Comparison of ENCODE assay signal across 25 mouse cellular contexts in the genomic region with DNA sequence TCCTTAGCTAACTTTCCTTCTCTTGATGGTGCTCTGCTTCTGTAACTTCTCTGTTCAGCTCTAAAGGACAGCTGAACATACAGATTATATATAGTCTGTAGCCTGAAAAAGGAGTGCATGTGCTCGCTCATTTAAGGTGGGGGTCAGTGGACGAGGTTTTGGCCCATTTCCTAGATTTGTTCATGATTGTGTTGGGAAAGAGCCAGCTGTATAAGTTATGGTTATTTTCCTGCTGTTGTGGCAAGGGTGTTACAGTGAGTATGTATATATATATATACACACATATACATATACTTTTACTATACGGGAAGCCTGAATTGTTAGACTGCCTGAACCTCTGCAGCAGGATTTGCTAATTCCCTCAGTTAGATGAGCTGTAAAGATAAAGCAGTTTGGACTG. TPM values are rescaled to one million over a fixed set of nuclear protein-coding genes. Genes with fewer than 3 reads are reported as not detected.
A peak's percentile ranks its signal among the peaks of the same experiment; 100 is the strongest.
DNase-seq lines count a peak whose midpoint lies in the region; ATAC-seq and TF ChIP-seq lines count a peak whose summit lies in the region.
"Had no signal": no experiment of that assay in that cellular context is flagged by ENCODE, and none has a peak within 500 bp of the region (broad histone marks: within the 10 kb centered on the region; RNA-seq: fewer than 3 reads in every experiment).

No protein-coding gene starts in this region.

- peaks cover 33% of the 10 kb centered on the region for H3K4me1 ChIP-seq in heart, embryonic 16.5 days (ENCODE audit: control insufficient read depth, insufficient read depth, low read length)
- peaks cover 28% of the 10 kb centered on the region for H3K4me1 ChIP-seq in kidney, embryonic 16.5 days (ENCODE audit: insufficient read depth, low read length)
- H3K4me1 ChIP-seq in MEL (ENCODE audit: control insufficient read depth in 1 of 2, insufficient read depth in 2 of 2, low read length in 2 of 2): no peaks in the 10 kb centered on the region; a peak in 2 of 4 replicates

- TF ChIP-seq CTCF in MEL (IDR thresholded peaks at IDR 0.05 in 2 of 3, conservative IDR thresholded peaks at IDR 0.05 in 1 of 3; ENCODE audit: control insufficient read depth in 1 of 3, insufficient read depth in 1 of 3, low read depth in 2 of 3, low read length in 3 of 3, poor library complexity in 1 of 3, severe bottlenecking in 1 of 3): no peak

- no peak for TF ChIP-seq POLR2A in MEL (IDR thresholded peaks at IDR 0.05; ENCODE audit: control insufficient read depth in 1 of 2, insufficient read depth in 1 of 2, low read depth in 1 of 2, low read length in 2 of 2, poor library complexity in 1 of 2)

- intact Hi-C loops in heart, postnatal 14 days (cut with DNase I): no loop called here

- TF ChIP-seq RAD21 in MEL (IDR thresholded peaks at IDR 0.05; ENCODE audit: low read depth, low read length): no peak

- H3K4me2 ChIP-seq in heart, embryonic 16.5 days (ENCODE audit: low read depth, low read length): no peak overlapping the region
- H3K4me2 ChIP-seq in kidney, embryonic 16.5 days (replicated peaks; ENCODE audit: low read depth, low read length): 0 out of 2 replicates have a peak overlapping the region, but pooled peaks have one; percentile 18
- H3K4me2 ChIP-seq: embryonic facial prominence, embryonic 12.5 days; forebrain, embryonic 12.5 days; forebrain, embryonic 15.5 days; heart, embryonic 12.5 days; heart, embryonic 15.5 days; hindbrain, embryonic 12.5 days; hindbrain, embryonic 15.5 days had no signal

- H3K36me3 ChIP-seq in heart, embryonic 16.5 days (ENCODE audit: control insufficient read depth, insufficient read depth): peaks cover 2% of the 10 kb centered on the region; the same call in 1 of the 2 replicates
- H3K36me3 ChIP-seq in kidney, embryonic 16.5 days (ENCODE audit: insufficient read depth, low read length): 0 out of 2 replicates have a peak, but pooled peaks cover 1% of the 10 kb centered on the region
- peaks cover 5 to 13% of the 10 kb centered on the region in 2 experiments for H3K36me3 ChIP-seq in MEL (ENCODE audit: control insufficient read depth in 1 of 2, insufficient read depth in 2 of 2, low read length in 2 of 2)
- H3K36me3 ChIP-seq: forebrain, embryonic 12.5 days had no signal

- H3K79me2 ChIP-seq in MEL (ENCODE audit: control insufficient read depth, insufficient read depth, low read length, poor library complexity): peaks cover 30% of the 10 kb centered on the region

- no peaks in the 10 kb centered on the region for H3K9me3 ChIP-seq in heart, embryonic 16.5 days (replicated peaks; ENCODE audit: control insufficient read depth, low read length)
- H3K9me3 ChIP-seq in kidney, embryonic 16.5 days (ENCODE audit: low read length): no peaks in the 10 kb centered on the region
- H3K9me3 ChIP-seq in MEL (replicated peaks; ENCODE audit: insufficient read depth, low read length): no peaks in the 10 kb centered on the region
- H3K9me3 ChIP-seq: embryonic facial prominence, embryonic 12.5 days; forebrain, embryonic 12.5 days; forebrain, embryonic 15.5 days; G1E; heart, embryonic 12.5 days; heart, embryonic 15.5 days; hindbrain, embryonic 12.5 days; hindbrain, embryonic 15.5 days had no signal

- H3K27ac ChIP-seq in heart, embryonic 16.5 days (ENCODE audit: low read length): 0 out of 2 replicates have a peak overlapping the region, but pooled peaks have one; percentile 23
- no peak overlapping the region for H3K27ac ChIP-seq in kidney, embryonic 16.5 days (ENCODE audit: low read length)
- H3K27ac ChIP-seq in MEL (ENCODE audit: control insufficient read depth, low read depth, low read length): no peak overlapping the region
- H3K27ac ChIP-seq: embryonic facial prominence, embryonic 12.5 days; forebrain, embryonic 12.5 days; forebrain, embryonic 15.5 days; heart, embryonic 15.5 days; hindbrain, embryonic 12.5 days; hindbrain, embryonic 15.5 days had no signal

- no peak overlapping the region for H3K4me3 ChIP-seq in heart, embryonic 16.5 days (ENCODE audit: low read length)
- H3K4me3 ChIP-seq in kidney, embryonic 16.5 days (ENCODE audit: low read length): no peak overlapping the region
- H3K4me3 ChIP-seq in MEL (ENCODE audit: control insufficient read depth in 1 of 2, insufficient read depth in 1 of 2, low read depth in 2 of 2, low read length in 2 of 2): no peak overlapping the region
- H3K4me3 ChIP-seq: embryonic facial prominence, embryonic 12.5 days; erythroblast, embryonic 14.5 days; forebrain, embryonic 12.5 days; forebrain, embryonic 15.5 days; heart, embryonic 12.5 days; heart, embryonic 15.5 days; hindbrain, embryonic 12.5 days; hindbrain, embryonic 15.5 days had no signal

- no peak for DNase-seq in heart, postnatal 14 days
- no peak for DNase-seq in kidney, postnatal 14 days
- DNase-seq in MEL (ENCODE audit: low read depth, low spot score): no peak
- no peak for DNase-seq in neural tube, embryonic 10.5 days (ENCODE audit: extremely low spot score, low spot score)
- DNase-seq: adrenal gland, adult 8-10 months; adrenal gland, postnatal 36 days; B cell, adult 2 months; cerebellum, adult 18-20 months; cerebellum, adult 9-10 months; cerebellum, postnatal 14 days; gastrocnemius, postnatal 25 days; heart, adult 18-20 months had no signal

- no peak for TF ChIP-seq EP300 in MEL (IDR thresholded peaks at IDR 0.05; ENCODE audit: low read depth in 1 of 2, low read length in 2 of 2)

- H3K27me3 ChIP-seq in heart, embryonic 16.5 days (ENCODE audit: control insufficient read depth, insufficient read depth, low read length): no peaks in the 10 kb centered on the region
- H3K27me3 ChIP-seq in kidney, embryonic 16.5 days (ENCODE audit: insufficient read depth, low read length): no peaks in the 10 kb centered on the region
- no peaks in the 10 kb centered on the region for H3K27me3 ChIP-seq in MEL (ENCODE audit: control insufficient read depth in 1 of 2, insufficient read depth in 2 of 2, low read length in 2 of 2)
- H3K27me3 ChIP-seq: CH12.LX; embryonic facial prominence, embryonic 12.5 days; forebrain, embryonic 12.5 days; forebrain, embryonic 15.5 days; heart, embryonic 12.5 days; heart, embryonic 15.5 days; hindbrain, embryonic 12.5 days; hindbrain, embryonic 15.5 days had no signal

- no peak for ATAC-seq in heart, embryonic 16.5 days (replicated peaks; ENCODE audit: extremely low read depth, insufficient read depth, low FRiP score)
- ATAC-seq in kidney, embryonic 16.5 days (ENCODE audit: low FRiP score, low TSS enrichment): 0 out of 2 replicates have a peak, but pooled peaks have one; percentile 39
- ATAC-seq: activated CD4-positive, CD25-positive, alpha-beta regulatory T cell, adult 4 months; forebrain, embryonic 15.5 days had no signal

- 0 out of 2 replicates have a peak overlapping the region, but pooled peaks have one; percentile 4 for H3K9ac ChIP-seq in heart, embryonic 16.5 days (ENCODE audit: low read length)
- H3K9ac ChIP-seq in kidney, embryonic 16.5 days (replicated peaks; ENCODE audit: low read length): no peak overlapping the region
- no peak overlapping the region for H3K9ac ChIP-seq in MEL (ENCODE audit: control insufficient read depth, low read depth, low read length, poor library complexity, severe bottlenecking)
- H3K9ac ChIP-seq: embryonic facial prominence, embryonic 12.5 days; forebrain, embryonic 12.5 days; forebrain, embryonic 15.5 days; heart, embryonic 12.5 days; heart, embryonic 15.5 days; hindbrain, embryonic 12.5 days; hindbrain, embryonic 15.5 days had no signal

- WGBS in heart, embryonic 16.5 days: 49% methylated on average over 3 of the region's 3 CpGs
- 38% methylated on average over 3 of the region's 3 CpGs for WGBS in kidney, embryonic 16.5 days

TF ChIP-seq in MEL, 35 proteins besides CTCF, POLR2A, EP300 and RAD21:
- TF ChIP-seq MEF2A (IDR thresholded peaks at IDR 0.05; ENCODE audit: extremely low read depth, insufficient replicate concordance, low read depth, low read length, poor library complexity, severe bottlenecking) (no peak), GATA1 (IDR thresholded peaks at IDR 0.05; ENCODE audit: low read depth, low read length) (0 out of 2 replicates have a peak, but pooled peaks have one; percentile 37), SIN3A (IDR thresholded peaks at IDR 0.05; ENCODE audit: low read length) (no peak), ZNF384 (IDR thresholded peaks at IDR 0.05; ENCODE audit: low read depth, low read length) (no peak), JUND (IDR thresholded peaks at IDR 0.05; ENCODE audit: low read depth, low read length) (no peak), TBP (IDR thresholded peaks at IDR 0.05; ENCODE audit: low read depth, low read length) (no peak), USF1 (IDR thresholded peaks at IDR 0.05; ENCODE audit: low read depth, low read length) (no peak)

RNA-seq across cellular contexts. Expression of gene Senp6, which starts 22.7 kb away (rescaled TPM):
- polyA plus RNA-seq in heart, embryonic 16.5 days (2015; fragmentation: Nextera tagmentation; extraction: Ambion mirVana): 30.4 and 32.0 TPM in 2 replicates
- 10 to 100 TPM; 70.6 to 72.0 TPM for total RNA-seq in heart, postnatal 14 days (2021)
- 44.6 and 47.1 TPM in 2 replicates for polyA plus RNA-seq in kidney, embryonic 16.5 days (2015; fragmentation: Nextera tagmentation; extraction: Ambion mirVana)
- 70.5 and 71.1 TPM in 2 replicates for total RNA-seq in MEL (2012; rRNA removed)
- polyA plus RNA-seq in MEL (2012; ENCODE audit: insufficient read depth in 1 of 2, insufficient read length in 2 of 2, low read depth in 1 of 2, low replicate concordance in 2 of 2, missing spikeins in 1 of 2): 100 to 1,000 TPM in 1 of 2 experiments, 10 to 100 TPM in 1; 67.0 to 670 TPM
